ENCODE assay signal across 21 mouse cellular contexts in genomic region chr4:129296066-129296465, GRCm38 (mm10). TPM values are rescaled to one million over a fixed set of nuclear protein-coding genes. Genes with fewer than 3 reads are reported as not detected.
A peak's percentile ranks its signal among the peaks of the same experiment; 100 is the strongest.
DNase-seq lines count a peak whose midpoint lies in the region; ATAC-seq and TF ChIP-seq lines count a peak whose summit lies in the region.
"Had no signal": no experiment of that assay in that cellular context is flagged by ENCODE, and none has a peak within 500 bp of the region (broad histone marks: within the 10 kb centered on the region; RNA-seq: fewer than 3 reads in every experiment).

No protein-coding gene starts in this region.

- peak overlapping the region; percentile 30 for H3K4me3 ChIP-seq in gastrocnemius, adult 2 months
- H3K4me3 ChIP-seq in heart, embryonic 12.5 days, result no peak overlapping the region
- H3K4me3 ChIP-seq in G1E (ENCODE audit: low read depth, low read length), result peak overlapping the region; percentile 23; the same call in 1 of the 2 replicates
- H3K4me3 ChIP-seq: embryonic facial prominence, embryonic 13.5 days; forebrain, embryonic 12.5 days; hindbrain, embryonic 12.5 days had no signal

- H3K36me3 ChIP-seq in heart, embryonic 12.5 days, result no peaks in the 10 kb centered on the region
- peaks cover 42% of the 10 kb centered on the region for H3K36me3 ChIP-seq in G1E (replicated peaks)
- H3K36me3 ChIP-seq: embryonic facial prominence, embryonic 13.5 days; forebrain, embryonic 12.5 days; hindbrain, embryonic 12.5 days had no signal

- peaks cover 32% of the 10 kb centered on the region for H3K4me1 ChIP-seq in heart, embryonic 12.5 days (replicated peaks)
- H3K4me1 ChIP-seq in G1E (ENCODE audit: insufficient read depth, low read depth, low read length), result peaks cover 63% of the 10 kb centered on the region

- peaks cover under 1% of the 10 kb centered on the region; the same call in 1 of the 2 replicates for H3K9me3 ChIP-seq in heart, embryonic 12.5 days (replicated peaks)
- peaks cover 16% of the 10 kb centered on the region for H3K9me3 ChIP-seq in G1E (replicated peaks)
- H3K9me3 ChIP-seq: embryonic facial prominence, embryonic 13.5 days; forebrain, embryonic 12.5 days; hindbrain, embryonic 12.5 days had no signal

- H3K9ac ChIP-seq in heart, embryonic 12.5 days, result no peak overlapping the region
- H3K9ac ChIP-seq: embryonic facial prominence, embryonic 13.5 days; forebrain, embryonic 12.5 days; hindbrain, embryonic 12.5 days had no signal

- WGBS in heart, embryonic 12.5 days, result 48% methylated on average over 7 of the region's 7 CpGs

- no peak for TF ChIP-seq CTCF in gastrocnemius, adult 2 months (IDR thresholded peaks at IDR 0.05)
- TF ChIP-seq CTCF in G1E (IDR thresholded peaks at IDR 0.05; ENCODE audit: low read depth, low read length), result no peak

- H3K27ac ChIP-seq in gastrocnemius, adult 2 months, result peak overlapping the region; percentile 81
- 0 out of 2 replicates have a peak overlapping the region, but pooled peaks have one; percentile 14 for H3K27ac ChIP-seq in heart, embryonic 12.5 days (ENCODE audit: poor library complexity, severe bottlenecking)
- H3K27ac ChIP-seq: embryonic facial prominence, embryonic 13.5 days; forebrain, embryonic 12.5 days; hindbrain, embryonic 12.5 days had no signal

- peak; percentile 36 for DNase-seq in gastrocnemius, adult 2 months
- DNase-seq in gastrocnemius, postnatal 36 days, result no peak
- no peak for DNase-seq in heart, postnatal 14 days
- no peak for DNase-seq in G1E (ENCODE audit: low spot score)
- peak; percentile 68 for DNase-seq in skeletal muscle tissue, adult 2 months (ENCODE audit: low read depth, low spot score)
- DNase-seq in spleen, postnatal 14 days (ENCODE audit: low spot score in 2 of 2), result no peak
- DNase-seq: adrenal gland, postnatal 25 days; cerebellum, adult 18-20 months; cerebellum, adult 9-11 months; cerebellum, postnatal 36 days; kidney, adult 8-10 months had no signal

- ATAC-seq in heart, embryonic 12.5 days (ENCODE audit: insufficient number of reproducible peaks, low FRiP score), result no peak
- no peak for ATAC-seq in G1E (ENCODE audit: extremely low read depth, insufficient number of reproducible peaks, low FRiP score, poor library complexity, severe bottlenecking)
- ATAC-seq: activated CD4-positive, CD25-positive, alpha-beta regulatory T cell, adult 4 months; forebrain, embryonic 16.5 days; hindbrain, embryonic 16.5 days; inflammation-experienced regulatory T-cells, adult 6 months; intestine, postnatal 0 days; Patski had no signal

- H3K27me3 ChIP-seq in heart, embryonic 12.5 days (replicated peaks), result 0 out of 2 replicates have a peak, but pooled peaks cover 7% of the 10 kb centered on the region
- H3K27me3 ChIP-seq in G1E (ENCODE audit: insufficient read depth, low read length), result peaks cover 4% of the 10 kb centered on the region; the same call in 1 of the 2 replicates
- H3K27me3 ChIP-seq: Patski had no signal

- H3K4me2 ChIP-seq in heart, embryonic 12.5 days, result no peak overlapping the region
- H3K4me2 ChIP-seq: embryonic facial prominence, embryonic 13.5 days; forebrain, embryonic 12.5 days; hindbrain, embryonic 12.5 days had no signal

- intact Hi-C loops in gastrocnemius, adult 2 months (cut with DNase I), result no loop called here
- intact Hi-C loops in gastrocnemius, postnatal 36 days (cut with DNase I), result no loop called here
- intact Hi-C loops in heart, postnatal 14 days (cut with DNase I), result no loop called here

RNA-seq across cellular contexts. Expression of gene Sync, which starts 8.6 kb away (rescaled TPM):
- total RNA-seq in gastrocnemius, adult 2 months (2021), result 10 to 100 TPM; 39.9 to 46.5 TPM
- total RNA-seq in gastrocnemius, postnatal 36 days (2021), result 10 to 100 TPM; 38.3 to 44.9 TPM
- polyA plus RNA-seq in heart, embryonic 12.5 days (2016; fragmentation: Nextera tagmentation; extraction: Ambion mirVana), result 1.1 and 1.3 TPM in 2 replicates
- 10 to 100 TPM; 11.4 to 12.5 TPM for total RNA-seq in heart, postnatal 14 days (2021)
- 17.2 and 18.7 TPM in 2 replicates for total RNA-seq in G1E (2014; fragmentation: Nextera tagmentation)
- total RNA-seq in G1E (2017), result 2.1 TPM in 2 replicates
- polyA plus RNA-seq in G1E (2012), result 6.1 and 6.9 TPM in 2 replicates

RNA-seq across cellular contexts. Expression of gene C77080, which starts 34.9 kb away (rescaled TPM):
- total RNA-seq in gastrocnemius, adult 2 months (2021), result 1 to 10 TPM; 2.0 to 2.1 TPM
- 1 to 10 TPM; 1.7 to 1.9 TPM for total RNA-seq in gastrocnemius, postnatal 36 days (2021)
- polyA plus RNA-seq in heart, embryonic 12.5 days (2016; fragmentation: Nextera tagmentation; extraction: Ambion mirVana), result 1.2 and 1.6 TPM in 2 replicates
- total RNA-seq in heart, postnatal 14 days (2021), result 1 to 10 TPM; 4.8 to 5.7 TPM
- total RNA-seq in G1E (2014; fragmentation: Nextera tagmentation) (67.9 and 76.6 TPM in 2 replicates), G1E (2017) (22.0 and 23.6 TPM in 2 replicates)
- polyA plus RNA-seq in G1E (2012), result 182 and 196 TPM in 2 replicates

RNA-seq across cellular contexts. Expression of gene Rbbp4, which starts 39.1 kb away (rescaled TPM):
- total RNA-seq in gastrocnemius, adult 2 months (2021), result 10 to 100 TPM; 38.5 to 46.9 TPM
- 10 to 100 TPM; 36.0 to 47.3 TPM for total RNA-seq in gastrocnemius, postnatal 36 days (2021)
- 342 TPM in 2 replicates for polyA plus RNA-seq in heart, embryonic 12.5 days (2016; fragmentation: Nextera tagmentation; extraction: Ambion mirVana)
- 100 to 1,000 TPM in 1 of 2 experiments, 10 to 100 TPM in 1; 82.5 to 105 TPM for total RNA-seq in heart, postnatal 14 days (2021)
- total RNA-seq in G1E (2014; fragmentation: Nextera tagmentation) (223 and 238 TPM in 2 replicates), G1E (2017) (120 and 127 TPM in 2 replicates)
- polyA plus RNA-seq in G1E (2012), result 64.7 and 74.1 TPM in 2 replicates

RNA-seq across cellular contexts. Expression of gene Zbtb8os, which starts 39.4 kb away (rescaled TPM):
- 10 to 100 TPM; 24.8 to 28.9 TPM for total RNA-seq in gastrocnemius, adult 2 months (2021)
- 10 to 100 TPM; 23.3 to 24.2 TPM for total RNA-seq in gastrocnemius, postnatal 36 days (2021)
- polyA plus RNA-seq in heart, embryonic 12.5 days (2016; fragmentation: Nextera tagmentation; extraction: Ambion mirVana), result 46.7 and 51.1 TPM in 2 replicates
- total RNA-seq in heart, postnatal 14 days (2021), result 10 to 100 TPM; 20.7 to 20.9 TPM
- total RNA-seq in G1E (2014; fragmentation: Nextera tagmentation) (12.0 and 15.3 TPM in 2 replicates), G1E (2017) (57.2 and 77.1 TPM in 2 replicates)
- 2.3 and 2.8 TPM in 2 replicates for polyA plus RNA-seq in G1E (2012)

Comparison
In these comparisons a context has a peak if more than half of its experiments do, and no peak if none do; other contexts are left out.
1. DNase-seq: peak in gastrocnemius, adult 2 months (single experiment) and skeletal muscle tissue, adult 2 months (single experiment); none in gastrocnemius, postnatal 36 days (0 of 2), heart, postnatal 14 days (0 of 2), G1E (single experiment) and spleen, postnatal 14 days (0 of 2).